Mouse (Mus musculus) C2C12 (cell line): ENCODE measurements at regions not wholly inside any gene's neighbourhood (a gene's known extent, or its start where the extent isn't known, plus 50 kb on each side); places are given as distances from the start of the nearest gene placed in this dataset.

Source experiments
- H3K27me3 ChIP-seq: one replicate; pipeline ENCODE4 v1.6.1; 2011; ENCODE audit not compliant: control insufficient read depth, insufficient read depth, insufficient read length
- H3K36me3 ChIP-seq: one replicate; pipeline ENCODE4 v1.6.1; 2011; ENCODE audit not compliant: control insufficient read depth, insufficient read depth
- H3K4me3 ChIP-seq: one replicate; pipeline ENCODE4 v1.5.1; 2011; ENCODE audit warnings: mild to moderate bottlenecking, control low read depth; ENCODE audit not compliant: poor library complexity, insufficient read depth, severe bottlenecking
- H3K79me2 ChIP-seq: one replicate; pipeline ENCODE4 v1.6.1; 2011; ENCODE audit not compliant: control insufficient read depth, insufficient read depth
- H3K79me3 ChIP-seq: one replicate; pipeline ENCODE4 v1.6.1; 2011; ENCODE audit warnings: low read depth, control low read depth
- H3ac ChIP-seq: one replicate; pipeline ENCODE3; 2011; ENCODE audit warnings: low read depth; ENCODE audit not compliant: control insufficient read depth, insufficient read length
- CEBPB ChIP-seq: IDR thresholded peaks from one replicate; pipeline ENCODE4 v1.6.1; 2011; ENCODE audit warnings: low read depth, mild to moderate bottlenecking, control low read depth, moderate library complexity
- CTCF ChIP-seq: IDR thresholded peaks from one replicate; pipeline ENCODE4 v1.5.1; 2011; ENCODE audit not compliant: control insufficient read depth, insufficient read depth, insufficient read length
- FOSL1 ChIP-seq: IDR thresholded peaks from one replicate; pipeline ENCODE4 v1.8.0; 2011; ENCODE audit warnings: mild to moderate bottlenecking, low read length; ENCODE audit not compliant: poor library complexity, insufficient read depth, severe bottlenecking
- MAX ChIP-seq: IDR thresholded peaks from one replicate; pipeline ENCODE4 v1.6.1; 2011; ENCODE audit warnings: mild to moderate bottlenecking, control low read depth
- MYOD1 ChIP-seq: IDR thresholded peaks from one replicate; pipeline ENCODE4 v1.6.1; 2011; ENCODE audit warnings: low read depth; ENCODE audit not compliant: control insufficient read depth, insufficient read length
- MYOG ChIP-seq: IDR thresholded peaks from one replicate; pipeline ENCODE4 v1.6.1; 2011; ENCODE audit not compliant: control insufficient read depth, insufficient read length; ENCODE audit errors: extremely low read depth
- USF1 ChIP-seq: IDR thresholded peaks from one replicate; pipeline ENCODE4 v1.6.1; 2011; ENCODE audit warnings: low read depth, mild to moderate bottlenecking, control low read depth, moderate library complexity

GRCm38 (mm10) chr14:108022551-108022950, 891.4 kb downstream of the Slitrk1 start:
- Histone ChIP-seq H3K79me2 (no peaks in the 10 kb centered on the region), H3K79me3 (no peaks in the 10 kb centered on the region), H3K27me3 (no peaks in the 10 kb centered on the region), H3K4me3 (no peak overlapping the region), H3ac (no peak overlapping the region), H3K36me3 (no peaks in the 10 kb centered on the region)
- TF ChIP-seq USF1 (no peak), CEBPB (no peak), MYOD1 (no peak), MYOG (no peak), CTCF (no peak), MAX (no peak), FOSL1 (no peak)

GRCm38 (mm10) chr14:108022066-108022465, 891.9 kb downstream of the Slitrk1 start:
- H3ac ChIP-seq: no peak overlapping the region
- no peaks in the 10 kb centered on the region for H3K36me3 ChIP-seq
- no peak overlapping the region for H3K4me3 ChIP-seq
- no peaks in the 10 kb centered on the region for H3K79me2 ChIP-seq
- H3K27me3 ChIP-seq: no peaks in the 10 kb centered on the region
- H3K79me3 ChIP-seq: no peaks in the 10 kb centered on the region
- TF ChIP-seq MYOG (no peak), MAX (no peak), MYOD1 (no peak), CEBPB (no peak)

- Histone ChIP-seq H3K79me3 (no peaks in the 10 kb centered on the region), H3K27me3 (no peaks in the 10 kb centered on the region), H3K36me3 (no peaks in the 10 kb centered on the region), H3ac (no peak overlapping the region), H3K79me2 (no peaks in the 10 kb centered on the region), H3K4me3 (no peak overlapping the region)
- TF ChIP-seq CTCF (no peak), CEBPB (no peak), USF1 (no peak), MAX (no peak), MYOG (no peak)
Measured at GRCm38 (mm10) chr14:108021331-108021730, 892.6 kb downstream of the Slitrk1 start.

GRCm38 (mm10) chr14:107987752-107988285, 926.1 kb downstream of the Slitrk1 start:
- Histone ChIP-seq H3K36me3 (no peaks in the 10 kb centered on the region), H3K79me3 (no peaks in the 10 kb centered on the region), H3K27me3 (no peaks in the 10 kb centered on the region), H3K79me2 (no peaks in the 10 kb centered on the region), H3ac (no peak overlapping the region), H3K4me3 (no peak overlapping the region)
- TF ChIP-seq MYOG (no peak), CTCF (no peak), CEBPB (no peak), MAX (no peak), MYOD1 (no peak), USF1 (no peak), FOSL1 (no peak)

- TF ChIP-seq CEBPB: no peak
- no peak for TF ChIP-seq MYOD1
- TF ChIP-seq MAX: no peak
- no peak for TF ChIP-seq CTCF
- TF ChIP-seq MYOG: no peak
- TF ChIP-seq USF1: no peak
- no peak for TF ChIP-seq FOSL1
- Histone ChIP-seq H3K36me3 (no peaks in the 10 kb centered on the region), H3K27me3 (no peaks in the 10 kb centered on the region), H3K79me3 (no peaks in the 10 kb centered on the region), H3ac (no peak overlapping the region), H3K79me2 (no peaks in the 10 kb centered on the region), H3K4me3 (no peak overlapping the region)
Measured at GRCm38 (mm10) chr14:107978141-107978540, 935.8 kb downstream of the Slitrk1 start.

- Histone ChIP-seq H3K27me3 (no peaks in the 10 kb centered on the region), H3K36me3 (no peaks in the 10 kb centered on the region), H3K4me3 (no peak overlapping the region), H3K79me3 (no peaks in the 10 kb centered on the region), H3ac (no peak overlapping the region), H3K79me2 (no peaks in the 10 kb centered on the region)
- TF ChIP-seq MAX (no peak), CTCF (no peak), FOSL1 (no peak), MYOG (no peak), CEBPB (no peak), USF1 (no peak), MYOD1 (no peak)
Measured at GRCm38 (mm10) chr14:107952076-107952475, 961.9 kb downstream of the Slitrk1 start.
